Mouse (Mus musculus): ENCODE results near the gene 9130213A22Rik.
A peak's percentile ranks its signal among the peaks of the same experiment; 100 is the strongest.
"Not testable (repeated sequence)": the region's sequence is repeated elsewhere in the genome, so short reads cannot be mapped to it uniquely, and the experiment has no call there.

Gene 9130213A22Rik

DNA sequence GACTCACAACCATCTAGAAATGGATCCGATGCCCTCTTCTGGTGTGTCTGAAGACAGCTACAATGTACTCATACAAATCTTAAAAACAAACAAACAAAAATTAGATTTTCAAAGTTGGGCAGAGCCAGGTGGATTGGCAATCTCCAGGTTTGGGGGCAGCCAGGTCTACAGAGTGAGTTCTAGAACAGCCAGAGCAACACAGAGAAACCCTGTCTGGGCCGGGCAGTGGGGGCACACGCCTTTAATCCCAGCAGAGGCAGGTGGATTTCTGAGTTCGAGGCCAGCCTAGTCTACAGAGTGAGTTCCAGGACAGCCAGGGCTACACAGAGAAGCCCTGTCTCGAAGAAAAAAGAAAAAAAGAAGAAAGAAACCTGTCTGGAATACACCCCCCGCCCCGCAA, 28.5 kb downstream of the 9130213A22Rik start:
- DNase-seq (ENCODE audit: inconsistent ontology term), result not testable (repeated sequence)

DNA sequence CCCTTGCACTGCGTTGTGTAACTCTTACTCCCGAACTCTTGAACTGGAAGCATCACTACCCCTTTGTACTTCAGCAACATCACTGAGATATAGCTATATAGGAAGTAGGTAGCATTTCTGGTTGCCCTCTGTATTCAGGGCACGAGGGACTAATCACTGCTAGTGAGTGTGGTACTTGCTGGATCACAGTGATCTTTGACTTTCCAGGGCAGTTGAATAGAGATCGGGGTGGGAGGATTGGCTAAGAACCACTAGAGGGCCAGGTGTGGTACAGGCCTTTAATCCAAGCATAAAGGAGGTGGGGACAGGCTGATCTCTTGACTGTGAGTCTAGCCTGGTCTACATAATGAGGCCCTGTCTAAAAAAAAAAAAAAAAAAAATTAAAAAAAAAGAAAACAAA, 29.5 kb downstream of the 9130213A22Rik start:
- no peak for DNase-seq (ENCODE audit: inconsistent ontology term)

DNA sequence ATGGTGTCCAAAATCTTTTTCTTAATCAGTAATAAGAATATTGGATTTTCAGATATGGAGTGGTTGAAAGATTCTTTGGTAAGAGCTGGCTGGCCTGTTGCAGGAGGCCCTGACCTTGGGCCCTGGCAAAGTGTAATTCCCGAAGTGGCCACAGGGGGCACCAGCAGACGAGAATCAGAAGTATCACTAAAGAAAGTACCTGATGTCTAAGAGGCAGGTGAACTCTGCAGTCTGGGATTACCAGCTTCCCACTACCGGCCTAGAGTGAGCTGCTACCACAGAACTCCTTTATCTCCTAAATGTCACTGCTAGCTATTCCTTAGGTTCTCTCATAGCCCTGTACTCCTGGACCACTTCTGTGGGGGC, 30.0 kb downstream of the 9130213A22Rik start:
- DNase-seq (ENCODE audit: inconsistent ontology term), result peak; percentile 60

DNA sequence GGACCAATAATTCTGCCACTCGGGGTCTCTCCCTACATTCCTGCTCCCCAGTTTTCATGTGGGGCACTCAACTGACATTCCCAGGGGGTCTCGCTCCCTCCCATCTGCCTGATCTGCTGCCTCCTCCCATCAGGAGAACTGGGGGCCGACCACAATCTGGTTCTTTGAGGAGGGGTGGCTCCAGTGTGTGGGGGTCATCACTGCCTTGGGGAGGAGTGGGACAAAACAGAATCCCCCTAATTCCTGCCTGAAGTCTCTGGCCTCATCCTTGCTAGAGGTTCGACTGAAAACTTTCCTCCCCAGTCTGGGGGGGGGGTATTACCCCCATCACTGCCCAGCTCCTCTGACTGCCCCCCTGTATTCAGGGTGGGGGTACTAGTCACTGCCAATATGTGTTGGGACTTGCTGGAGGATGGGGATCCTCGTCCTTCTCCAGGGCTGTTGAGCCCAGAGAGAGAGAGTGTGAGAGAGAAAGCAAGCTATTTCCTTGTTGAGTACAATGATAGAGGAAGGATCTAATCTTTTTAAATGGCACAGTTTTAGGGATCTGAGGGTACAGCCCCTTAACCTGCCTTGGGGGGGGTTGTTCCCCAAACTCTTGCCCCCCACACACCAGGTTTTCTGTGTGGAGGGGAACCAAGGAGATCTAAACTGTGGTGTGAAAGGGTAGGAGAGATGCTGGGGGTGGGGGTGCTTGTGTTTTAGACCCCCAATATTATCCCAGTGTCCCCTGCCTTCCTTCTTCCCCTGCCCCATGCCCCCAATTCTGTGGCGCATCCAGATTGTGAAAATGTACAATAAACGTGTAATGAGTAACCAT, 30.6 kb downstream of the 9130213A22Rik start:
- DNase-seq (ENCODE audit: inconsistent ontology term), result no peak

DNA sequence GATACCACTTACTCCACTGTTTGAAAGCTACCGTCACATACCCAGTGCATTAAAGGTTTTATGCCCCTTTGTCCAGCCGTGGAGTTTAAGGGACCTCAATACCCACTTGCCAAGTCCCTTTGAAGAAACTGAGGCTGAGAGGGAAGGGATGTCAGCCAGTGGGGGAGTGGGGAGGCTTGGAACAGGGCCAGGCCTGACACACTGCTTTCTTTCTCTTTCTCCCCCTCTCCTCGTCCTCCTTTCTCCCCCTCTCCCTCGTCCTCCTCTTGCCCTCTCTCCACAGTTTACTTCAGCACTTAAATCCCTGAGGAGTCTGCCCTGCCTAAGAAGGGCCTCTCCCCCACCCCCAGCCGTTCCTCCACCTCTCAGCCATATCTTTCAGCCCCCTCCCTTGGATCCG, 32.0 kb downstream of the 9130213A22Rik start:
- no peak for DNase-seq (ENCODE audit: inconsistent ontology term)

DNA sequence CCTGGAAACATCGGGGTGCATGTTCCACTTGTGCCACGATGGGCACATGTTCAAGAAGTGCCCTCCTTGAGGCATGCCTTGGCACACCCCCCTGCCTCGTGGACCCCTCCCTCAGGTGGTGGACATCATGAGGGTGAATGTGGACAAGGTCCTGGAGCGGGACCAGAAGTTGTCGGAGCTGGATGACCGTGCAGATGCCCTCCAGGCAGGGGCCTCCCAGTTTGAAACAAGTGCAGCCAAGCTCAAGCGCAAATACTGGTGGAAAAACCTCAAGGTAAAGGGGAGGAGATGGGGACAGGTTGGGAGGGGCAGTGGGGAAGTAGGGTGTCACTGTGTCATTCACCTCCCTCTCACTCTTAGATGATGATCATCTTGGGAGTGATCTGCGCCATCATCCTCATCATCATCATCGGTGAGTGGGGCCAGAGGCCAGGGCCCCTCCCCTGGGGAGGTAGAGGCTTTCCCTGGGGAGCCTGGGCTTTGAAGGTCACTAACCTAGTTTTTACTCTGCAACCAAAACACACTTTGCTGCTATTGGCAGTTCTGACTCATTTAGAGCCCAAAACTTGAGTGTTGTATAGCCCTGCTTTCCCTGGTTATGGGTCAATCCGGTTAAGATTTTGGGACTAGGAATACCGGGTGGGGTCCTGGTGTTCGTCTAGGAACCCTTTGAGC, 32.6 kb downstream of the 9130213A22Rik start:
- no peak for DNase-seq (ENCODE audit: inconsistent ontology term)

DNA sequence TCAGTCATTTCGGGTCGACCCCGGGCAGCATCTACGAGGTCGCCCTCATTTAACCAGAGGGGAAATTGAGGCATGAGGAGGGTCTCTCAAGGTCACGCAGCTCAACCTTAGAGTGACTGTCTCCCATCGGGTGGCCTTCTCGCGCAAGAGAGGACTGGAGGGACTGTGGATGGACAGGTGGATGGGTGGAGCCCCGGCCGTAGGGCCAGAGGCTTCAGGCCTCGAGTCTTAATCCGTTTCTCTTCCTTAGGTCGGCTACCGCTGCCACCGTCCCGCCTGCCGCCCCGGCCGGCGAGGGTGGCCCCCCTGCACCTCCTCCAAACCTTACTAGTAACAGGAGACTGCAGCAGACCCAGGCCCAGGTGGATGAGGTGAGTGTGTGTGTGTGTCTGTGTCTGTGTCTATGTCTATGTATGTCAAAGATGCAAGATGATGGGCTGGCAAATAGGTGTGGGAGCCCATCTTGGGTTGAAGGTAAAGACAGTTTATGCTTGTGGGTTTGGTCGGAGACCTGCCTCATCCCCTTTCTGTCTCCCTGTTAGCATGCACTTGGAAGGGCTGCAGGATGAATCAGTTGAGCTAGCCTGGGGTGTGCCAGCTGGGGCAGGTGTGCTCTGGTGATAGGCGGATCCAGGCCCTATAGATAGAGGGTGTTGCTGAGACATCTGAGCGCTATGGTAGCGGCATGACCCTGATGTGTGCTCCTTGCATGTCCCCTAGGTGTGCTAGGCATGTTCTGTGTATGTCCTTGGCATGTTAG, 33.4 kb downstream of the 9130213A22Rik start:
- no peak for DNase-seq (ENCODE audit: inconsistent ontology term)

DNA sequence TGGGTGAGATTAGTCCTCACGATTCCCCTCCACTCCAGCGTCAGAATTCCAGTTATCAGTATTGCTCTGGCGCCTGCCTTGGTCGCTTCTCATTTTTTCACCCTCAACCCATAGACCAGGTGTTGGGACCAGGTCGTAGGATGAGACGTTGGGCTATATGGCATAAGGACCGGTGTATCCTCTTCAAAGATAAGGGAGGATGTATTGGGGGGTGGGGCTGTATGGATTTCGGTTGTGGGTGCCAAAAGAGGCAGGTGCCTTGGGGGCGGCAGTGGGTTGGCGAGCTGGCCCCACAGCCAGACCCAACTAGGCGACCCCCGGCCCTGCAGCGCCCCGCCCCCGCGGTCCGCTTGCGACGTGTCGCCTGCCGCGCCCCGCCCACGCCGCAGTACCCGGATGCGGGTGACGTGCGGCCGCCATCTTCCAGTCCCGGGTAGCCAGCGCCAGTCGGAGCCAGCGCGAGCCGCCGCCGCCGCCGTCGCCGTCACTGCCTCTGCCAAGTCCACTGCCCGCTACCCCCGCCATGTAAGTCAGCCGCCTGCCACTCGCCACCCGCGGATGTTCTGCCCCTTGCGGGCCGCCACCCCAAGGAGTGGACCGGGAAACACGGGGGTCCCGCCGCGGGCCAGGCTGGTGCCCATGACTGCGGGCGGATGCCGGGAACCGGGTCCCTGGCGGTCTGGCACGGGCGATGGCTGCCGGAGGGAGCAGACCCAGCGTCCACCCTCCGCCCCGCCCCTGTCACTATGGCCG, 34.1 kb downstream of the 9130213A22Rik start, which contains the start of gene Vamp2:
TSS of gene Vamp2 (plus strand) at position 388 of the 753 bp plus-strand sequence.
- DNase-seq (ENCODE audit: inconsistent ontology term), result peak; percentile 95

DNA sequence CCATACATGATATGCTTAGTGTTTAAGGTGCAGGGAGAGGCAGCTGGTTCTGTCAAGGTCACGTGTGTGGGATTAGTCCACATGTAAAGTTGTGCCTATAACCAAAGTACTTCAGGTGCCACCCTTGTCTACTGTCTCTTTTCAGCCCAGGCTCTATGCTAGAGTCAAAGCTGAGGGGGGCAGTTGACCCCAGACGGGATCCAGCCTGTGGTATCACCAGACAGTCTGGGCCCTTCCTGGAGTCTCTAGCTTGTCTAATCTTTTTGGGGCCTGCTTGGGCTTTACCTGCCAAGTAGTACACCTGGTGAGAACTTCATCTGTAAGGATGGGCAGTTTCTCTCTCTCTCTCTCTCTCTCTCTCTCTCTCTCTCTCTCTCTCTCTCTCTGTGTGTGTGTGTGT, 34.8 kb downstream of the 9130213A22Rik start:
- DNase-seq (ENCODE audit: inconsistent ontology term), result no peak

DNA sequence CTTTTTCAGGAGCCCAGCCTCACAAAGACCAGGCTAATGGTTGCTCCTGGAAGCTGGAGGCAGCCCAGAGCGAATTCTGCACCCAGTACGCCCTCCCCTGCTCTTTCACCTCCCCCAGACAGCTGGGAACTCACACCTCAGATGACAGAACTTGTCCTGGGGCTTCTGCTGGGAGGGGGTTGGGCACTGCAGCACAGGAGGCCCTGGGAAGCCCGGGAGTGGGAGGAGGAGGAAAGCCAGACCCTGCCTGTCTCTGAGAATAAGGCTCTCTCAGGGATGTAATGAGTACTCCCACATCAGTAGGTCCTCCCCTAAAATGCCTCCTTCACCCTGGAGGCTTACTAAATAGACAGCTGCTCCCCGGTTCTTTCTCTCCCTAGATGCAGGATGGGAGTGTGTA, 35.3 kb downstream of the 9130213A22Rik start:
- DNase-seq (ENCODE audit: inconsistent ontology term), result no peak

DNA sequence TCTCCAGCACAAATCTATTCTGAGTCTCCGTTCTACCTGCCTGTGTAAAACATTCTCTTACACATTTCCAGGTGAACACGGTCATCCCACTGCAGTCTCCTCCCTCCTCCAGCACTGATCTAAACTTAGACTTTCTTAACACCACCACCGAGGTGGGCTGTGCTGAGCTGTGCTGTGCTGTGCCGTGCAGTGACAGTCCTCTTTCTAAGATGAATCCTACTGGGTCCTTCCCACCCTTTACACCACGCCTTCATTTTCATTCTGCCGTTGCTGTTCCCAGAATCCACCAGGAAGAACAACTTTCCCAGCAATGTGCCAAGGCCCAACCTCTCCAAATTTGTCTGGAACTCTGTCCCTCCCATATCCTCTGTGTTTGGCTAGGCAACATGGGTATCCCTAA, 36.0 kb downstream of the 9130213A22Rik start:
- no peak for DNase-seq (ENCODE audit: inconsistent ontology term)

DNA sequence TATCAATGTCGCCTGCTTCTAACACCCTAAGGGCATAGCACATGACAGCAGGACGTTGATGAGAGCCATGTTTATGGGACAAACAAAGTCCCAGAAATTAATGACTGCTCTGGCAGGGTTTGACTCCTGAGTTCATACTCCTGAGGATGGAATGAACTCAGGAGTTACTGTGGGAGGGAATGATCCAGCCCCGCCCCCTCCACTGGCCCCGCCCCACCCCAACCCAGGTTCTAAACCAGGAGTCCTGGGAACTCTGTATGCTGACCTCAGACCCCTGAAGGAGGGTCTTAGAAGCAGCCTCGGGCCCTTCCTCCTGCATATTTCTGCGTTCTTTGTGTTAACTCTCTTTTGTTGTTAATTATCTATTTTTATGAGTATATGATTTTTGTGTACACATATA, 36.8 kb downstream of the 9130213A22Rik start:
- no peak for DNase-seq (ENCODE audit: inconsistent ontology term)

DNA sequence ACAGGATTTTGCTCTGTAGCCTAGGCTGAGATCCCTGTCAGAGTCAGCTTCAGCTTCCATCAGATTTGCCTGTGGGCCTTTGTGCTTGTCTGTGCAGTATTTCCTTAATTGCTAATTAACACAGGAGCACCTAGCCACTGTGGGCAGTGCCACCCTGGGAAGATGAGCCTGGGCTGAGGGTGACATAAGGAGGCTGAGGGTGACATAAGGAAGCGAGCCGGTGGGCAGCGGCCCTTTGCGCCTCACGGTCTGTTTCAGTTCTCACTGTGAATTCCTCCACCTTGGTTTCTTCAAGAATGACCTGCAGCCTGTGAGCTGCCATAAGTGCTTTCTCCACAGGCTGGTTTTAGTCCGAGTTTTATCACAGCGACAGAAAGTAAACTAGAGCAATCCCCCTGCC, 40.8 kb downstream of the 9130213A22Rik start:
- DNase-seq (ENCODE audit: inconsistent ontology term), result no peak

DNA sequence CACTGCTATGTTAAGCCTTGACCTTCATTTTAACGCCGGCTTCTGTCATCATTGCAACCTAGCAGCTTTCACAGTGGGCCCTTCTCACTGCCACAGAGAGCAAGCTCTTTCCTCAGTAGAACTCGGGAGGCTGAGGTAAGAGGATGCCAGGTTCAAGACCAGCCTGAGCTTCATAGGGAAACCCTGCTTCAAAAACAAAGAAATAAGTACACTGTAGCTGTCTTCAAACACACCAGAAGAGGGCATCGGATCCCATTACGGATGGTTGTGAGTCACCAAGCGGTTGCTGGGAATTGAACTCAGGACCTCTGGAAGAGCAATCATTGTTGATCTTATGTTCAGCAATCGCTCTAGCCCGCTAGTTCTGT, 41.5 kb downstream of the 9130213A22Rik start:
- DNase-seq (ENCODE audit: inconsistent ontology term), result no peak

DNA sequence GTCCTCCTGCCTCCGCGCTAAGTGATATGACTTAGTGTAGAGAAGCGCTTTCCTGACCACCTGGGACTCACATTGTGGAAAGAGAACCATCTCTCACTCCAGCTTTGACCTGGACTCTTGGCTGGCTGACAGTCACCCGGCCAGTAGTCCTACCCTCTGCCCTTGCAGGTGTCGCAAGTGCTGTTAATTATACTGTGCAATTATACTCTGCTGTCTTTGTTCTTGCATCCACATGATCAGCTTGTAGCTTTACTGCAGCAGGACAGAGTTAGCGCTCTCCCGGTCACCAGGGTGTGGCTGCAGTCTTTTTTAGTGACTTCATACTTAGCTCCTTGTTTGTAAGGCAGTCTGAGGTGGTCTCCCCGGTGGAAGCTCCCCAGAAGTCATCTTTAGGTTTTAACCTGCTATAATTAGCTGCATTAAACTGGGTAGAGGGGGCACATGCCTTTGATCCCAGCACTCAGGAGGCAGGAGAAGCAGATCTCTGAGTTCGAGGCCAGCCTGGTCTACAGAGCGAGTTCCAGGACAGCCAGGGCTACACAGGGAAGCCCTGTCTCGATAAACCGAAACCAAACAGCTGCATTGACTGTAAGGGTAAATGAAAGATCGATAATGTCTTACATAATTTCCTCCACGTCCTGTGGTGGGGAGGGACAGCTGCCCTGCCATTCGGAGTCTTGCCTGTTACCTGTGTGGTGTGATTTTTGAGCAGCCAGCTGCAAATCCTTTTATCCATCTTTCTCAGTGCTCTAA, 42.1 kb downstream of the 9130213A22Rik start:
- no peak for DNase-seq (ENCODE audit: inconsistent ontology term)

DNA sequence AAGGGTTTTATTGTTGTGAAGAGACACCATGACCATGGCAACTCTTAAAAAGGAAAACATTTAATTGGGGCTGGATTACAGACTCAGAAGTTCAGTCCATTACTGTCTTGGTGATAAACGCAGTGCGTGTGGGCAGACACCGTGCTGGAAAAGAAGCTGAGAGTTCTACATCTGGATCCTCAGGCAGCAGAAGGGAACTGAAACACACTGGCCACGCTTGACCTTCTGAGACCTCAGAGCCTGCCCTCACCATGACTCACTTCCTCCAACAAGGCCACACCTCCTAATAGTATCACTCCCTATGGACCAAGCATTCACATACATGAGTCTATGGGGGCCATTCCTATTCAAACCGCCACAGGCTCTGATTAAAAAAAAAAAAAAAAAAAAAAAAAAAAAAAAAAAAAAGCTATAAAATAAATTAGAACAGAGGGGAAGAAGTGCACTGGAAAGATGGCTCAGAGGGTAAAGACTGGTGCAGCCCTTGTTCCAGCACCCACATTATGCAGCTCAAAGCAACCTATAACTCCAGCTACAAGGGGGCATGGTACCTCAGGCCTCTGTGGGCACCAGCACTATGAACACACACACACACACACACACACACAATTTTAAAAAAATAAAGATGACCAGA, 43.5 kb downstream of the 9130213A22Rik start:
- DNase-seq (ENCODE audit: inconsistent ontology term), result peak; percentile 23

DNA sequence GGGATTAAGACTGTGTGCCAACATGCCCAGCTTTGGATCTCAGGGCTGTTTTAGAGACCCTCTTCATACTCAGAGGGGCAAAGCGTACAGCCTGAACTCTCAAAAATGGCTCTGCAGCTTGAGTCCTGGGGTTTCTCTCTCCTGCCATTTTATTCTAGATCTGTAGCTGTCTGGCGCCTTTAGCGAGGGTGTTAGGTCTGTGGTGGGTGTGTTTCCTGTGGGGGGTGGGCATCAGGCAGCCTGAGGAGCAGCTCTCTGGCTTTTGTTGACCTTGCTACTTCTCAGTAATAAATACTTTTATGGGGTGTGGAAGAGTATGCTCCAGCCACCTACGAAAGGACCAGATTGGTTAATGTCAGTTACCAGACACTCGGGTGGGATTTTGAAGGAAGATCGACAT, 44.3 kb downstream of the 9130213A22Rik start:
- no peak for DNase-seq (ENCODE audit: inconsistent ontology term)

DNA sequence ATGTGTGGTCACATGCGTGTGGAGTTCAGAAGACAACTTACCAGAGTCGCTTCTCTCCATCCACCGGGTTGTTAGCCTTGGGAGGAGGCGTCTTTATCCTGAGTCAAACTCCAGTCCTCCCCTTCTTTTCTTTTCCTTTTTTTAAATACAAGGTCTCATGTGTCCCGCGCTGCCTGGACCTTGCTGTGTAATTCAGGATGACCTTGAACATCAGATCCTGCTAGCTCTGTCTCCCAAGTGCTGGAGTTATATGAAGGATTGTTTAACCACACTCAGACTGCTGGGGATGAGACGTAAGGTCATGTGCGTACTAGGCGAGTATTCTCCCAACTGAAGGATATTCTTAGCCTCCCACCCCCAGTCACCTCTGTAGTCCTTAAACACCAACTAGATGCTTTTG, 45.1 kb downstream of the 9130213A22Rik start:
- DNase-seq (ENCODE audit: inconsistent ontology term), result no peak

DNA sequence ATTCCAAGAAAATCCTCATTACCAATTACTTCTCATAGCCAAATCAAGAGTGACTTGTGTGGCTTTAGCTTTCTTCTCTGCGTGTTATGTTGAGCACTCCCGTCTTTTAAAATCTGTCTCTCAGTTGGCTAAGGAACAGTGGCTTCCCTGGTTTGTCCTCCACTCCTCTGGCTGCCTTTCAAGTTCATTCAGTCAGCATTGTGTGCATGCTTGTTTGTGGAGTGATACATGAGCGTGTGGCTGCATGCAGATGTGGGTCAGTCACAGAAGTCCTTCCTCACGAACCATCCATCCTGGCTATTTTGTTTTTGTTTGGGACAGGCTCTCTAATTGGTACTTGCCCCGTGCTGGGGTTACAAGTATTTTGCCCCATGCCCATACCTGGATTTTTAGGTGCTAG, 45.8 kb downstream of the 9130213A22Rik start:
- no peak for DNase-seq (ENCODE audit: inconsistent ontology term)

DNA sequence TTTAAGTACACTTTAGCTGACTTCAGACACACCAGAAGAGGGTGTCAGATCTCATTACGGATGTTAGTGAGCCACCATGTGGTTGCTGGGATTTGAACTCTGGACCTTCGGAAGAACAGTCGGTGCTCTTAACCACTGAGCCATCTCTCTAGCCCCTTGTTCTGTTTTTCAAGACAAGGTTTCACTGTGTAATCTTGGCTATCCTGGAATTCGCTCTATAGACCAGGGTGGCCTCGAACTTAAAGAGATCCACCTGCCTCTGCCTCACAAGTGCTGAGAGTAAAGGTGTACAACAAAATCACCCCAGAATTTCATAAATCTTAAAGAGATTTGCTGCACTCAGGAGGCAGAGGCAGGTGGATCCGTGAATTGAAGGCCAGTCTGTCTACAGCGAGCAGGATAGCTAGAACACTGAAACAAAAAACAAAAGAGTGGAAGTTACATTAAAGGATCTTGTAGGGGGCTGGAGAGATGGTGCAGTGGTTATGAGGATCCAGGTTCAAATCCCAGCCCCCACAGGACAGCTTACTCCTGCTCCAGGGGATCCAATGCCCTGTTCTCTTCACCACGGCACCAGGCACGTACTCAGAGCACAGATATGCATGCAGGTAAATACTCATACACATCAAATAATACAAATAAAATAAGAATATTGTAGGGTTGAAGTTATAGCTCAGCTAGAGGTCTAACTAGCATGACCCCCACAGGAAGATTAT, 46.5 kb downstream of the 9130213A22Rik start:
- no peak for DNase-seq (ENCODE audit: inconsistent ontology term)

Data from Muller cell, postnatal 12 days (primary cell).